Mouse (Mus musculus) CH12.LX (cell line): ENCODE data around the gene Zfp418. TPM values are rescaled to one million over a fixed set of nuclear protein-coding genes. Genes with fewer than 3 reads are reported as not detected.
A peak's percentile ranks its signal among the peaks of the same experiment; 100 is the strongest.

Experiments used
- DNase-seq: peaks from one replicate; pipeline ENCODE4 v3.0.0-alpha.2; 2013; ENCODE audit errors: extremely low read depth
- H3K27ac ChIP-seq: 2 replicates; pipeline ENCODE4 v1.5.1; 2012; ENCODE audit warnings: low read depth, mild to moderate bottlenecking, control low read depth, moderate library complexity; ENCODE audit not compliant: insufficient read depth
- H3K27me3 ChIP-seq: replicated peaks from 2 replicates; pipeline ENCODE3; 2012; ENCODE audit warnings: inconsistent platforms
- H3K36me3 ChIP-seq, 2 experiments: replicated peaks in 1 of 2; 2 replicates each; pipeline versions ENCODE3 to v1.6.1; 2012; ENCODE audit warnings: inconsistent platforms in 1 of 2, low read length in 1 of 2, mild to moderate bottlenecking in 1 of 2, mixed read lengths in 1 of 2, moderate library complexity in 1 of 2; ENCODE audit not compliant: control insufficient read depth in 1 of 2, insufficient read depth in 1 of 2
- H3K4me1 ChIP-seq, 2 experiments: 2 replicates each; pipeline ENCODE4 v1.6.1; 2012; ENCODE audit warnings: inconsistent platforms in 1 of 2, moderate library complexity in 1 of 2; ENCODE audit not compliant: insufficient read depth in 2 of 2, control insufficient read depth in 1 of 2
- H3K4me2 ChIP-seq: 2 replicates; pipeline ENCODE4 v1.6.1; 2012; ENCODE audit warnings: low read depth, mild to moderate bottlenecking, control low read depth; ENCODE audit not compliant: poor library complexity, insufficient read depth, severe bottlenecking
- H3K4me3 ChIP-seq, 3 experiments: fragments of 150-350 bp in 1 of 3; sonication (generic) in 1 of 3; replicated peaks in 1 of 3; 2 replicates each; pipeline versions ENCODE3 to v1.5.1; 2011 to 2012; ENCODE audit warnings: low read depth in 2 of 3, low read length in 2 of 3, mild to moderate bottlenecking in 2 of 3, moderate library complexity in 2 of 3, control low read depth in 1 of 3, improper control_type of control experiment in 1 of 3, inconsistent platforms in 1 of 3, mixed read lengths in 1 of 3; ENCODE audit not compliant: poor library complexity in 1 of 3
- H3K79me2 ChIP-seq: replicated peaks from 2 replicates; pipeline ENCODE4 v1.6.1; 2012; ENCODE audit warnings: mild to moderate bottlenecking, moderate library complexity; ENCODE audit not compliant: control insufficient read depth, poor library complexity, insufficient read depth, severe bottlenecking; ENCODE audit errors: extremely low read depth
- H3K9ac ChIP-seq: 2 replicates; pipeline ENCODE4 v1.6.1; 2012; ENCODE audit warnings: low read depth, mild to moderate bottlenecking, control low read depth, moderate library complexity; ENCODE audit not compliant: insufficient read depth
- H3K9me3 ChIP-seq: replicated peaks from 2 replicates; pipeline ENCODE3; 2012; ENCODE audit warnings: low read length, inconsistent platforms, mixed read lengths
- CHD1 ChIP-seq: IDR thresholded peaks from 2 replicates; pipeline ENCODE4 v1.6.1; 2012; ENCODE audit warnings: low read depth, low read length, improper control_type of control experiment, inconsistent platforms
- CTCF ChIP-seq, 2 experiments: IDR thresholded peaks in 1 of 2; conservative IDR thresholded peaks in 1 of 2; 2 replicates each; pipeline ENCODE4 v1.5.1; 2011 to 2012; ENCODE audit warnings: low read depth in 2 of 2, low read length in 2 of 2, improper control_type of control experiment in 1 of 2, inconsistent platforms in 1 of 2, mild to moderate bottlenecking in 1 of 2, moderate library complexity in 1 of 2
- GABPA ChIP-seq: IDR thresholded peaks from 2 replicates; pipeline ENCODE4 v1.6.1; 2012; ENCODE audit warnings: low read depth, low read length, improper control_type of control experiment, inconsistent platforms; ENCODE audit not compliant: insufficient replicate concordance
- HCFC1 ChIP-seq: IDR thresholded peaks from 2 replicates; pipeline ENCODE4 v1.6.1; 2012; ENCODE audit warnings: low read depth, mild to moderate bottlenecking, inconsistent platforms, low read length, improper control_type of control experiment
- IRF4 ChIP-seq: IDR thresholded peaks from 2 replicates; pipeline ENCODE4 v1.6.1; 2014; ENCODE audit warnings: low read depth, mild to moderate bottlenecking, inconsistent platforms, low read length, improper control_type of control experiment
- KAT2A ChIP-seq: IDR thresholded peaks from 2 replicates; pipeline ENCODE4 v1.6.1; 2012; ENCODE audit warnings: low read length, improper control_type of control experiment, inconsistent platforms; ENCODE audit not compliant: insufficient replicate concordance
- MAFK ChIP-seq: IDR thresholded peaks from 2 replicates; pipeline ENCODE4 v1.6.1; 2011; ENCODE audit warnings: low read length, improper control_type of control experiment; ENCODE audit not compliant: insufficient replicate concordance
- POLR2A ChIP-seq: IDR thresholded peaks from 2 replicates; pipeline ENCODE4 v1.6.1; 2011; ENCODE audit warnings: low read depth, mild to moderate bottlenecking, improper control_type of control experiment, low read length
- RAD21 ChIP-seq: IDR thresholded peaks from 2 replicates; pipeline ENCODE4 v1.6.1; 2011; ENCODE audit warnings: low read depth, mild to moderate bottlenecking, low read length, improper control_type of control experiment, moderate library complexity
- SMC3 ChIP-seq: IDR thresholded peaks from 2 replicates; pipeline ENCODE4 v1.6.1; 2011; ENCODE audit warnings: low read depth, low read length, improper control_type of control experiment
- TCF12 ChIP-seq: IDR thresholded peaks from 2 replicates; pipeline ENCODE4 v1.6.1; 2014; ENCODE audit warnings: low read depth, mild to moderate bottlenecking, inconsistent platforms, low read length, improper control_type of control experiment
- ZMIZ1 ChIP-seq: IDR thresholded peaks from 2 replicates; pipeline ENCODE4 v1.6.1; 2012; ENCODE audit warnings: low read depth, mild to moderate bottlenecking, inconsistent platforms, low read length, improper control_type of control experiment
- ZNF384 ChIP-seq: IDR thresholded peaks from 2 replicates; pipeline ENCODE4 v1.6.1; 2012; ENCODE audit warnings: low read depth, low read length, improper control_type of control experiment, inconsistent platforms
- dilution Hi-C: fragments of 300-500 bp; cut with MboI; formaldehyde crosslinking; loops from 2 replicates; pipeline ENCODE4 v1.14.3; 2020; ENCODE audit warnings: low sequenced_read_pairs; ENCODE audit not compliant: extremely low pct_unique_long_range_greater_than_20kb, extremely low pct_ligation_motif_present
- in situ Hi-C: fragments of 300-500 bp; cut with MboI; formaldehyde crosslinking; loops from 3 replicates; pipeline ENCODE4 v1.14.3; 2019; ENCODE audit warnings: low sequenced_read_pairs, low pct_ligation_motif_present, low pct_unique_long_range_greater_than_20kb, mixed read lengths
- polyA plus RNA-seq: library from polyadenylated mRNA; unstranded; fragments of >175 nt; gene quantifications from 2 replicates; pipeline ENCODE4 v1.2.1, GENCODE M21; 2012; ENCODE audit warnings: low read depth; ENCODE audit not compliant: insufficient read length
- total RNA-seq, 2 experiments: library from RNA; depleted of rRNA; stranded (reverse); fragments of 300-350 nt in 1 of 2; fragments of >200 nt in 1 of 2; gene quantifications; 2 replicates each; pipeline ENCODE4 v1.2.3; 2012 to 2014

The Zfp418 gene
- total and polyA plus RNA-seq, 3 experiments: 1.2 to 1.8 (median 1.3) TPM

GRCm38 (mm10) chr7:7185897-7186296 lies 14.8 kb downstream of the Zfp418 start:
- no peak overlapping the region for H3K4me3 ChIP-seq
- H3K79me2 ChIP-seq: no peaks in the 10 kb centered on the region
- no peak overlapping the region for H3K4me2 ChIP-seq
- TF ChIP-seq TCF12 (no peak), CTCF (conservative IDR thresholded peaks at IDR 0.05 in 1 of 2, IDR thresholded peaks at IDR 0.05 in 1 of 2; ENCODE audit: low read depth in 2 of 2, low read length in 2 of 2) (no peak), POLR2A (no peak), CHD1 (no peak), GABPA (no peak)
- dilution Hi-C loops: no loop called here
- H3K9ac ChIP-seq: no peak overlapping the region
- H3K9me3 ChIP-seq: no peaks in the 10 kb centered on the region
- in situ Hi-C loops: no loop called here
- peaks cover 18 to 23% of the 10 kb centered on the region in 2 experiments for H3K36me3 ChIP-seq
- DNase-seq: no peak
- H3K4me1 ChIP-seq: no peaks in the 10 kb centered on the region
- H3K27me3 ChIP-seq: peaks cover 3% of the 10 kb centered on the region
- H3K27ac ChIP-seq: no peak overlapping the region

- Histone ChIP-seq H3K27me3 (peaks cover 3% of the 10 kb centered on the region), H3K4me3 (peak overlapping the region; percentile 23 to 79 (median 52)), H3K4me1 (no peaks in the 10 kb centered on the region), H3K27ac (no peak overlapping the region), H3K9me3 (no peaks in the 10 kb centered on the region), H3K36me3 (peaks cover 2 to 6% of the 10 kb centered on the region in 2 experiments), H3K4me2 (peak overlapping the region; percentile 95), H3K9ac (peak overlapping the region; percentile 69; the same call in 1 of the 2 replicates), H3K79me2 (no peaks in the 10 kb centered on the region)
- peak; percentile 13 for DNase-seq
- dilution Hi-C loops (no loop called here), in situ Hi-C loops (no loop called here)
- no peak for TF ChIP-seq IRF4
- TF ChIP-seq SMC3: peak; percentile 45; the same call in 1 of the 2 replicates
- TF ChIP-seq CTCF (conservative IDR thresholded peaks at IDR 0.05 in 1 of 2, IDR thresholded peaks at IDR 0.05 in 1 of 2; ENCODE audit: low read depth in 2 of 2, low read length in 2 of 2): peak in 1 of 2 experiments; percentile 52; a peak in 2 of 4 replicates
- no peak for TF ChIP-seq ZMIZ1
- TF ChIP-seq RAD21: peak; percentile 26
Observed at GRCm38 (mm10) chr7:7187417-7188190, 16.5 kb downstream of the Zfp418 start.

GRCm38 (mm10) chr7:7188191-7188942 lies 17.2 kb downstream of the Zfp418 start:
- H3K27ac ChIP-seq: no peak overlapping the region
- no peaks in the 10 kb centered on the region for H3K9me3 ChIP-seq
- dilution Hi-C loops: no loop called here
- in situ Hi-C loops: no loop called here
- TF ChIP-seq SMC3: peak; percentile 77
- no peak for TF ChIP-seq MAFK
- peak; percentile 73; the same call in 1 of the 2 replicates for TF ChIP-seq KAT2A
- peak; percentile 27 to 87; a peak in 3 of 4 replicates for TF ChIP-seq CTCF (conservative IDR thresholded peaks at IDR 0.05 in 1 of 2, IDR thresholded peaks at IDR 0.05 in 1 of 2; ENCODE audit: low read depth in 2 of 2, low read length in 2 of 2)
- peak; percentile 78 for TF ChIP-seq RAD21
- TF ChIP-seq HCFC1: peak; percentile 95
- peak; percentile 16; the same call in 1 of the 2 replicates for TF ChIP-seq TCF12
- TF ChIP-seq ZNF384: no peak
- H3K4me2 ChIP-seq: peak overlapping the region; percentile 95
- peak overlapping the region; percentile 52 to 79 (median 78) for H3K4me3 ChIP-seq
- no peaks in the 10 kb centered on the region for H3K36me3 ChIP-seq
- H3K9ac ChIP-seq: peak overlapping the region; percentile 38; the same call in 1 of the 2 replicates
- peaks cover 3% of the 10 kb centered on the region for H3K27me3 ChIP-seq
- no peaks in the 10 kb centered on the region for H3K79me2 ChIP-seq
- H3K4me1 ChIP-seq: no peaks in the 10 kb centered on the region
- peak; percentile 56 for DNase-seq
